Mouse (Mus musculus) retina, embryonic 14.5 days (tissue): ENCODE measurements at regions not wholly inside any gene's neighbourhood (a gene's known extent, or its start where the extent isn't known, plus 50 kb on each side); places are given as distances from the start of the nearest gene placed in this dataset.

Experiments used
- DNase-seq: peaks from one replicate; pipeline ENCODE4 v3.0.0-alpha.2; 2015; ENCODE audit warnings: low spot score

DNA sequence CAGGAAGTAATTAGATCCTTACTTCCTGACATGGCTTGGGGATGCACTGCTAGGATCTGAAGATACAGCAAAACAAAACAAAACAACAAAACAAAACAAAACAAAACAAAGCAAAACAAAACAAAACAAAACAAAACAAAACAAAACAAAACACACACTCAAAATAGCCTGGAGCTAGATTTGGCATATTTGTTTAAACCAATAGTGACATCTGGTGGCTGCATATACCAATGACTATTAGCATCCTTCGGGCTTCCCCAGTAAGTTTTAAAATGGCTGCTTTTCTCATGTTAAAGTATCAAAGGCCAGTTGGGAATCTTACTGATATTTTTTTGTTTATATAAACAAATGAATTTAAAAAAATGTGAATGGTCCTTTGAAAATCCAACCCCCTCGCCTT, 52.9 kb upstream of the Ica1 start:
- peak; percentile 75 for DNase-seq

DNA sequence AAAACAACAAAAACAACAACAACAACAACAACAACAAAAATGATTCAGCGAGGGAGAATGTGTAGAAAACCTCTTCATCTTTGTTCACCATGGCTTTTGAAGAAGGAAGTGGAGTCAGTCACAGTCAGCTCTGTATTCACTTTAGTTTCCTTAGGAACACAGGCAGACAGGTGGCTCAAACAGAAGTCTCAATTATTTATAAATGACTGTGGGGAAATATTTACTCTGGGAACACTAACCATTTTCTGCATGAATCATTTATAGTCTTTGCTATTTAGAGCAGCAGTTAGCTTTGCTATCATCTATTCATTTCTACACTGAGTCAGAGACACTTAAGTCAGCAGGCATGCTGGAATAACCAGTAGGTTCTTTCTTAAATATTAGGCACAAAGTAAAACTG, 54.6 kb upstream of the Ica1 start:
- peak; percentile 56 for DNase-seq

GRCm38 (mm10) chr6:8853657-8854056, 75.4 kb upstream of the Ica1 start:
- DNase-seq = no peak

DNA sequence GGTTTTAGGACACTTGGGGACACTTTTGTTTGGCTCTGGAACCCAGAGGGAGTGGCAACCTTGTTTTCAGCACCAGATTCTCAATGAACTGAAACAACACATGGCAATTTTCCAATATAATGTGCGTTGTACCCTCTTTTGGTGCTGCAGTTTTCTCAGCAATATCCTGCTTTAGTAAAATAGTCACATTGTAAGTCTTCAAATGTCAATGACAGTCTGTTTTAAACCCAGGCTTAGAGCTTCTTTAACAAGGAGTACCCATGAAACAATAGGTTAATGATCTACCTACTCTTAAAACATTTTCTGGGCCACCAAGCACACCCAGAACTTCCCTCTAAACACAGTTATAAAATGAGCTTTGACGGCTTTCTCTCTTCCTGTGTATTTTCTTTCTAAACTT, 82.3 kb upstream of the Ica1 start:
- no peak for DNase-seq

- DNase-seq = no peak
Observed at GRCm38 (mm10) chr6:8863843-8864620, 84.2 kb upstream of the Nxph1 start.

GRCm38 (mm10) chr6:8877373-8878070, 70.7 kb upstream of the Nxph1 start:
- no peak for DNase-seq

DNA sequence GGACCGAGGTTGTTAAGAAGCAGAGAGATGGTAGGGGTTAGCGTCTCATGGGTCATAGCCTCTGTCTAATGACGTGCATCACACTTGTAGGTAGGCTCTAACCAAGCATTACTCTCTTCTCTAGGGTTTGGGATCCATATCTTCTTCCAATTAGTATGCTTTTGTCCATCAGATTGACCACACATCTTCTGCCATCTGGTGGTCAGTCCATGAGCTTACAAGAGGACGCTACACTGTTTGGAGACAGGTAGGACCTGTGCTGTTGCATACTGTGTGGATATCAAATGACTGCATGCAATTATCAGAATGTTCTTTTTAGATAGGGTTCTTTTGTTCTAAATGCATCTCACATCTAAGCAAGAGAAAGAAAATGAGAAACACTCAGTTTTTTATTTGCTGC, 54.6 kb upstream of the Nxph1 start:
- DNase-seq = no peak

DNA sequence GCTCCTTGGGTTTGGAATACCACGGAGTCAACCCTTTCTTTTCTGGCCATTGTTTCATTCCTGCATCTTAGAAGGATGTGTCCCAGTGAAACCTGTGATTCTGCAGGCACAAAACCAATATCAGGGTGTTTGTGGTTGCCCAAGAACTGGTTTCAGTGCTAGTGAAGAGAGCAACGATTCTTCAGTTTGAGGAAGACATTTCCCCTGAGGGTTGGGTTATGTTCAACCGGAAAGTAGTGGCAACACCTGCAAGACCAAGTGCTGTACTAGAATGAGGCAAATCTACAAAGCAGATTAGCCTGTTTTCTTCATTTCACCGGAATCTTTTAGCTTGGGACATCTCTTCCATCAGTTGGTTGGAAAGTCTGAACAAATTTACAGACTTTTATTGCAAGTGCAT, 52.1 kb upstream of the Nxph1 start:
- no peak for DNase-seq

DNA sequence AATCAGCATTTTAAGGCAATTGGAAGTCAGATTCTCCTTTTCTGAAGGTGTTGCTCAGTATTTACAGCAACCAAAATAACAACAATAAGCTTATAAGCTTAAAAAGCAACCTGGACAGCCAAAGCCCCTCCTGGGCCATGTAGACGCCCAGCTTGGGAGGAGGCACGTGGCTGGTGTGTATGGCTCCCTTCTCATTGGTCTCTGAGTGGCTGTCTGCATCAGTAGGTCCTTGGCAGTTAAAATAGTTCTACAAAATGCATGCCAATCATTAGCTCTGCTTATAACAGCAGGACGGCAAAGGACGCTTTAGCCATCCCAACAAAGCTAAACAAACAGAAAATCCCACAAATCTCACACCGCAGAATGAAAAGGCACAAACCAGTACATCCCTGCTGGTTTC, 51.4 kb upstream of the Nxph1 start:
- DNase-seq = peak; percentile 18

DNA sequence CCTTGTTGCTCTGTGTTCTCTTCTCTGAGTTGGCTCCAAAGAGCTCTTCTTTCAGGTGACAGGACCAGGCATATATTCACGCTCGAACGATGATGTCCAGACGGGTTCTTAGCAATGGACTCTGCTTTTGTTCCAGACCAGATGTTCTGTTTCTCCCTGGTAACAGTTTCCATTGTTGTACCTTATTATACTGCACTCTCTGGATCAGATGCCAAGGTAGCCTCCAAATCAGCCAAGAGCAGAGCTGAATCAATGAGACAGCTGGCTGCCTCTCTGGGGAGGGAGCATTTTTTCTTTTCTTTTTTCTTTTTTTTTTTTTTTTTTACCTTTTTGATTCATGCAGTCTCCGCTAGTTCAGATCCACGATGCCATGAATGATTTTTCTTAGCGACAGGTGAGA, 50.9 kb upstream of the Nxph1 start:
- DNase-seq = peak; percentile 73

DNA sequence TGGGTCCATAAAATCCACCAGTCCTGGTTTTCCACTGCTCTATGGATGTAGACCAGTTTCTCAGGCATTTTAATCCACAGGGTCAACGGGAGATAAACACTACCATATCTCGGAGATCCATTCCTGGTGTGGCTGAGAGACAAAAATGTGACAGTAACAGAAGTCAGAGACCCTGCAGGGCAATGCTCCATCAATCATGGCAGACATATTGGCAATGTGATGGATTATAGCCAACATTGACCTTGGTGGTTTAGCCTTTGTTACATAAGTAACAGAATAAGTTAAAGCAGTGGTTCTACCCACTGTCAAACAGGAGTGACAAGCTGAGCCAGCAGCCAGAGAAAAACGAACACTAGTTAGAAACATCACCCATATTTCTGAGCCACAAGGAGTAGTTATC, 50.0 kb upstream of the Nxph1 start:
- no peak for DNase-seq
